8 mouse cellular contexts compared by ENCODE assay signal in the genomic region with DNA sequence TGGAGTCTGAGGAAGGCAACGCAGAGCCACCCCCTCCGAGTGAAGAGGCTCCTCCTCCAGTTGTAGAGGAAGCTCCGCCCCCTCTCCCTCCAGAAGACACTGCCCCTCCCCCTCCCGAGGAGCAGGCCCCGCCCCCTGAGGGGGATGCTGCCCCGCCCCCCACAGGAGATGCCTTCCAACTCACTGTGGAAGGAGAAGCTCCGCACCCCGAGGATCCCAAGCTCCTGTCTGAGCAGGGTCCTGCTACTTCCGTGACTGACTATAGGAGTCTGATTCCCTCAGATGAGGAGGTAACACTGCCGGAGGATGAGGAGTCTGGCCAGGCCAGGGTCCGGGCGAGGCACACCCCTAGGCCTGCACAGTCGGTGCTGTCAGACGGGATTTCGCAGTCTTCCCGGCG. TPM values are rescaled to one million over a fixed set of nuclear protein-coding genes. Genes with fewer than 3 reads are reported as not detected.
DNase-seq lines count a peak whose midpoint lies in the region; ATAC-seq and TF ChIP-seq lines count a peak whose summit lies in the region.

No protein-coding gene starts in this region.

- no peak for TF ChIP-seq POLR2A in heart, adult 2 months (IDR thresholded peaks at IDR 0.05; ENCODE audit: insufficient read depth, low read depth, low read length)

- no peak overlapping the region for H3K27ac ChIP-seq in heart, adult 2 months
- no peak overlapping the region for H3K27ac ChIP-seq in heart, postnatal 0 days (ENCODE audit: low read depth)
- H3K27ac ChIP-seq in lung, embryonic 16.5 days (ENCODE audit: low read length), result no peak overlapping the region

- H3K36me3 ChIP-seq in heart, adult 2 months (ENCODE audit: control insufficient read depth, insufficient read depth, low read length), result no peaks in the 10 kb centered on the region
- no peaks in the 10 kb centered on the region for H3K36me3 ChIP-seq in heart, postnatal 0 days (replicated peaks; ENCODE audit: control insufficient read depth, insufficient read depth, low read length)
- H3K36me3 ChIP-seq in lung, embryonic 16.5 days (ENCODE audit: control insufficient read depth, insufficient read depth, low read length), result no peaks in the 10 kb centered on the region

- H3K4me3 ChIP-seq in heart, adult 2 months, result no peak overlapping the region
- H3K4me3 ChIP-seq in heart, postnatal 0 days (ENCODE audit: low read depth, low read length), result peak overlapping the region; percentile 17; the same call in 1 of the 2 replicates
- H3K4me3 ChIP-seq in lung, embryonic 16.5 days (ENCODE audit: low read length), result peak overlapping the region; percentile 26

- no peak for TF ChIP-seq CTCF in heart, adult 2 months (IDR thresholded peaks at IDR 0.05)
- TF ChIP-seq CTCF in heart, postnatal 0 days (IDR thresholded peaks at IDR 0.05; ENCODE audit: low read depth), result no peak

- no peaks in the 10 kb centered on the region for H3K9me3 ChIP-seq in heart, postnatal 0 days (replicated peaks; ENCODE audit: control insufficient read depth, low read length)
- H3K9me3 ChIP-seq in lung, embryonic 16.5 days (ENCODE audit: control insufficient read depth, low read length), result no peaks in the 10 kb centered on the region

- no peaks in the 10 kb centered on the region for H3K4me1 ChIP-seq in heart, adult 2 months (ENCODE audit: control insufficient read depth, insufficient read depth, low read length)
- no peaks in the 10 kb centered on the region for H3K4me1 ChIP-seq in heart, postnatal 0 days (ENCODE audit: control insufficient read depth, insufficient read depth)
- H3K4me1 ChIP-seq in lung, embryonic 16.5 days (replicated peaks; ENCODE audit: control insufficient read depth, insufficient read depth, low read length), result peaks cover 5% of the 10 kb centered on the region; the same call in 1 of the 2 replicates

- TF ChIP-seq EP300 in heart, adult 2 months (IDR thresholded peaks at IDR 0.05; ENCODE audit: insufficient read depth, low read depth, low read length), result no peak
- TF ChIP-seq EP300 in heart, postnatal 0 days (IDR thresholded peaks at IDR 0.05; ENCODE audit: low read depth), result no peak

- ATAC-seq in heart, postnatal 0 days (ENCODE audit: insufficient read depth, low read depth), result no peak
- peak; percentile 45 for ATAC-seq in lung, embryonic 16.5 days (ENCODE audit: low read depth)

- H3K79me2 ChIP-seq in heart, adult 2 months (replicated peaks; ENCODE audit: control insufficient read depth, insufficient read depth, low read length), result no peaks in the 10 kb centered on the region

- no peaks in the 10 kb centered on the region for H3K27me3 ChIP-seq in heart, adult 2 months (ENCODE audit: control insufficient read depth, insufficient read depth, low read length)
- H3K27me3 ChIP-seq in heart, postnatal 0 days (ENCODE audit: control insufficient read depth, insufficient read depth, low read length), result no peaks in the 10 kb centered on the region
- no peaks in the 10 kb centered on the region for H3K27me3 ChIP-seq in lung, embryonic 16.5 days (ENCODE audit: control insufficient read depth, insufficient read depth, low read depth, low read length)

- peak overlapping the region; percentile 46 for H3K4me2 ChIP-seq in heart, postnatal 0 days (ENCODE audit: low read depth, low read length)
- H3K4me2 ChIP-seq in lung, embryonic 16.5 days (ENCODE audit: low read depth, low read length), result peak overlapping the region; percentile 38

- DNase-seq in heart, adult 2 months, result peak; percentile 11 to 36
- DNase-seq in heart, adult 9 months (ENCODE audit: low spot score in 2 of 2), result no peak
- peak; percentile 97 for DNase-seq in ZHBTc4 (ENCODE audit: low read depth, low spot score)
- no peak for DNase-seq in heart, postnatal 0 days (ENCODE audit: low spot score)
- peak; percentile 55 for DNase-seq in thymus, postnatal 4 days
- DNase-seq in layer of hippocampus, postnatal 14 days (ENCODE audit: low spot score in 2 of 2), result no peak
- no peak for DNase-seq in T-cell, adult 2 months (ENCODE audit: low spot score)

- no peak overlapping the region for H3K9ac ChIP-seq in heart, adult 2 months (ENCODE audit: low read depth, low read length)
- H3K9ac ChIP-seq in heart, postnatal 0 days (replicated peaks; ENCODE audit: low read depth, low read length), result no peak overlapping the region
- H3K9ac ChIP-seq in lung, embryonic 16.5 days (ENCODE audit: low read length), result peak overlapping the region; percentile 31; the same call in 1 of the 2 replicates

- 25% methylated on average over 16 of the region's 17 CpGs for WGBS in heart, adult 2 months
- 15% methylated on average over 16 of the region's 17 CpGs for WGBS in heart, postnatal 0 days
- WGBS in lung, embryonic 16.5 days, result 16% methylated on average over 17 of the region's 17 CpGs

- intact Hi-C loops in heart, adult 2 months (cut with DNase I), result no loop called here

RNA-seq across cellular contexts. Expression of gene Glo1, which starts 8.7 kb away (rescaled TPM):
- total RNA-seq in heart, adult 2 months (2021), result 100 to 1,000 TPM; 146 to 164 TPM
- 65.7 and 118 TPM in 2 replicates for polyA plus RNA-seq in heart, adult 2 months (2012; rRNA removed)
- 143 and 179 TPM in 2 replicates for total RNA-seq in heart, postnatal 0 days (2014; rRNA removed; ENCODE audit: low replicate concordance)
- 184 and 191 TPM in 2 replicates for polyA plus RNA-seq in heart, postnatal 0 days (2015; fragmentation: Nextera tagmentation; extraction: Ambion mirVana)
- polyA plus RNA-seq in lung, embryonic 16.5 days (2015; fragmentation: Nextera tagmentation; extraction: Ambion mirVana), result 215 and 221 TPM in 2 replicates
- 100 to 1,000 TPM; 170 to 172 TPM for total RNA-seq in layer of hippocampus, postnatal 14 days (2021)

RNA-seq across cellular contexts. Expression of gene Dnah8, which starts 11.2 kb away (rescaled TPM):
- 1 to 10 TPM in 1 of 2 experiments, under 1 TPM in 1; 0.97 to 1.2 TPM for total RNA-seq in heart, adult 2 months (2021)
- polyA plus RNA-seq in heart, adult 2 months (2012; rRNA removed), result 0.45 and 1.00 TPM in 2 replicates
- 1.5 and 2.0 TPM in 2 replicates for total RNA-seq in heart, postnatal 0 days (2014; rRNA removed; ENCODE audit: low replicate concordance)
- 0.33 and 0.59 TPM in 2 replicates for polyA plus RNA-seq in heart, postnatal 0 days (2015; fragmentation: Nextera tagmentation; extraction: Ambion mirVana)
- polyA plus RNA-seq in lung, embryonic 16.5 days (2015; fragmentation: Nextera tagmentation; extraction: Ambion mirVana), result 8.8 and 9.2 TPM in 2 replicates
- total RNA-seq in layer of hippocampus, postnatal 14 days (2021), result 1 to 10 TPM; 3.6 to 4.6 TPM

RNA-seq across cellular contexts. Expression of gene Btbd9, which starts 59.1 kb away (rescaled TPM):
- 10 to 100 TPM; 20.9 to 22.0 TPM for total RNA-seq in heart, adult 2 months (2021)
- polyA plus RNA-seq in heart, adult 2 months (2012; rRNA removed), result 8.1 and 10.1 TPM in 2 replicates
- 30.3 and 36.4 TPM in 2 replicates for total RNA-seq in heart, postnatal 0 days (2014; rRNA removed; ENCODE audit: low replicate concordance)
- polyA plus RNA-seq in heart, postnatal 0 days (2015; fragmentation: Nextera tagmentation; extraction: Ambion mirVana), result 26.2 and 31.0 TPM in 2 replicates
- polyA plus RNA-seq in lung, embryonic 16.5 days (2015; fragmentation: Nextera tagmentation; extraction: Ambion mirVana), result 55.8 and 57.1 TPM in 2 replicates
- total RNA-seq in layer of hippocampus, postnatal 14 days (2021), result 100 to 1,000 TPM; 117 TPM

Comparison
In these comparisons a context has a peak if more than half of its experiments do, and no peak if none do; other contexts are left out.
1. DNase-seq: peak in heart, adult 2 months (2 of 2), ZHBTc4 (single experiment) and thymus, postnatal 4 days (single experiment); none in heart, adult 9 months (0 of 2), heart, postnatal 0 days (single experiment), layer of hippocampus, postnatal 14 days (0 of 2) and T-cell, adult 2 months (single experiment).